Comparison of ENCODE assay signal across 25 mouse cellular contexts in the genomic region with DNA sequence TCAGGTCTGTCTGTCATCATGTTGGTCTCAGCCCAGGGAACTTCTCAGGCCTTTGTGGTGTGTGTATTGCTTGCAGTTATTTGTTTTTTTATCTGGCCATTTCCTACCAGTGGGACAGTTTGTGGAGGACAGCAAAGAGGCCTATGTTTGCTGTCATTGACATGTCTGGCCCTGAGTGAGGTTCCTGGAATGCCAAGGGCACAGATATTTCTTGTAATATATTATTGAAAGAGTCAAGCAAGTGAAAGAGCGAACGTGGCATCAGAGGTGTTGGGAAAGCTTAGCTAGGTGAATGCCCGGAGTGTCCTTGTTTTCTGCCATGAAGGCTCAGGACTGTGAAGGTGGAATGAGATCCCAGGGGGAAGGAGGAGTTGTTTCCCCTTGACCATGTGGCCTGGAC.
"Had no signal": no experiment of that assay in that cellular context is flagged by ENCODE, and none has a peak within 500 bp of the region (broad histone marks: within the 10 kb centered on the region; RNA-seq: fewer than 3 reads in every experiment).

No protein-coding gene starts in this region.

- H3K9ac ChIP-seq: heart, embryonic 12.5 days; hindbrain, embryonic 13.5 days; hindbrain, embryonic 15.5 days; kidney, embryonic 15.5 days; limb, embryonic 13.5 days; limb, embryonic 15.5 days; liver, embryonic 12.5 days; liver, embryonic 14.5 days had no signal

- H3K36me3 ChIP-seq: heart, embryonic 10.5 days; heart, embryonic 12.5 days; hindbrain, embryonic 13.5 days; hindbrain, embryonic 15.5 days; kidney, embryonic 15.5 days; limb, embryonic 13.5 days; limb, embryonic 15.5 days; liver, embryonic 12.5 days had no signal

- H3K9me3 ChIP-seq: heart, embryonic 10.5 days; heart, embryonic 12.5 days; hindbrain, embryonic 13.5 days; hindbrain, embryonic 15.5 days; kidney, embryonic 15.5 days; limb, embryonic 13.5 days; limb, embryonic 15.5 days; liver, embryonic 12.5 days had no signal

- DNase-seq: gastrocnemius, postnatal 14 days; gastrocnemius, postnatal 36 days; heart, adult 18-20 months; heart, postnatal 10 days; heart, postnatal 36 days; kidney, adult 11 months; kidney, adult 2 months; kidney, adult 9 months; kidney, postnatal 14 days; kidney, postnatal 36 days; layer of hippocampus, adult 9-11 months; layer of hippocampus, postnatal 36 days; left cerebral cortex, postnatal 4 days had no signal

- H3K27me3 ChIP-seq: heart, embryonic 12.5 days; hindbrain, embryonic 15.5 days had no signal

- ATAC-seq: hindbrain, postnatal 0 days; intestine, embryonic 16.5 days; liver, embryonic 12.5 days had no signal

- H3K27ac ChIP-seq: heart, embryonic 10.5 days; hindbrain, embryonic 13.5 days; hindbrain, embryonic 15.5 days; hindbrain, postnatal 0 days; kidney, embryonic 15.5 days; kidney, postnatal 0 days; limb, embryonic 13.5 days; limb, embryonic 15.5 days; liver, embryonic 12.5 days; liver, embryonic 14.5 days had no signal

- H3K4me2 ChIP-seq: heart, embryonic 12.5 days; hindbrain, embryonic 13.5 days; hindbrain, embryonic 15.5 days; kidney, embryonic 15.5 days; limb, embryonic 13.5 days; limb, embryonic 15.5 days; liver, embryonic 12.5 days had no signal

- H3K4me3 ChIP-seq: heart, embryonic 10.5 days; heart, embryonic 12.5 days; hindbrain, embryonic 13.5 days; hindbrain, embryonic 15.5 days; kidney, embryonic 15.5 days; limb, embryonic 13.5 days; limb, embryonic 15.5 days; liver, embryonic 12.5 days had no signal
